Mouse (Mus musculus): ENCODE results near the gene Vkorc1l1. TPM values are rescaled to one million over a fixed set of nuclear protein-coding genes. Genes with fewer than 3 reads are reported as not detected.
A peak's percentile ranks its signal among the peaks of the same experiment; 100 is the strongest.
"Not testable (repeated sequence)": the region's sequence is repeated elsewhere in the genome, so short reads cannot be mapped to it uniquely, and the experiment has no call there.

The Vkorc1l1 gene
- polyA plus RNA-seq, 1 experiment from 2014 or later, result 29.2 TPM

- Histone ChIP-seq H3K4me1 (no peaks in the 10 kb centered on the region), H3K4me3 (no peak overlapping the region), H3K36me3 (replicated peaks) (no peaks in the 10 kb centered on the region), H3K9me3 (no peaks in the 10 kb centered on the region), H3K27me3 (replicated peaks; ENCODE audit: low read depth, poor library complexity, severe bottlenecking) (no peaks in the 10 kb centered on the region), H3K27ac (replicated peaks) (no peak overlapping the region)
- WGBS, result 94% methylated on average over 4 of the region's 4 CpGs
- DNase-seq (ENCODE audit: low spot score), result no peak
These were observed 19.8 kb upstream of the Vkorc1l1 start for GRCm38 (mm10) chr5:129921972-129922371.

GRCm38 (mm10) chr5:129924820-129925452, 16.8 kb upstream of the Vkorc1l1 start:
- H3K27ac ChIP-seq (replicated peaks), result no peak overlapping the region
- H3K4me1 ChIP-seq, result no peaks in the 10 kb centered on the region
- H3K4me3 ChIP-seq, result no peak overlapping the region
- no peaks in the 10 kb centered on the region for H3K9me3 ChIP-seq
- no peaks in the 10 kb centered on the region for H3K36me3 ChIP-seq (replicated peaks)
- no peaks in the 10 kb centered on the region for H3K27me3 ChIP-seq (replicated peaks; ENCODE audit: low read depth, poor library complexity, severe bottlenecking)
- WGBS, result 88% methylated on average over 8 of the region's 8 CpGs
- no peak for DNase-seq (ENCODE audit: low spot score)

GRCm38 (mm10) chr5:129925933-129926332, 15.8 kb upstream of the Vkorc1l1 start:
- 86% methylated on average over 5 of the region's 5 CpGs for WGBS
- Histone ChIP-seq H3K36me3 (replicated peaks) (no peaks in the 10 kb centered on the region), H3K9me3 (no peaks in the 10 kb centered on the region)

GRCm38 (mm10) chr5:129929924-129930855, 11.6 kb upstream of the Vkorc1l1 start:
- DNase-seq (ENCODE audit: low spot score), result no peak
- Histone ChIP-seq H3K9me3 (no peaks in the 10 kb centered on the region), H3K27ac (replicated peaks) (no peak overlapping the region), H3K36me3 (replicated peaks) (no peaks in the 10 kb centered on the region), H3K4me1 (no peaks in the 10 kb centered on the region), H3K4me3 (no peak overlapping the region), H3K27me3 (replicated peaks; ENCODE audit: low read depth, poor library complexity, severe bottlenecking) (no peaks in the 10 kb centered on the region)
- 62% methylated on average over 9 of the region's 9 CpGs for WGBS

More at GRCm38 (mm10) chr5:129925933-129926332, 15.8 kb upstream of the Vkorc1l1 start:
- Histone ChIP-seq H3K4me1 (no peaks in the 10 kb centered on the region), H3K27ac (replicated peaks) (no peak overlapping the region), H3K4me3 (no peak overlapping the region), H3K27me3 (replicated peaks; ENCODE audit: low read depth, poor library complexity, severe bottlenecking) (no peaks in the 10 kb centered on the region)
- no peak for DNase-seq (ENCODE audit: low spot score)

GRCm38 (mm10) chr5:129936941-129937340, 4.8 kb upstream of the Vkorc1l1 start:
- WGBS, result 40% methylated on average over 4 of the region's 4 CpGs
- H3K27me3 ChIP-seq (replicated peaks; ENCODE audit: low read depth, poor library complexity, severe bottlenecking), result no peaks in the 10 kb centered on the region

GRCm38 (mm10) chr5:129940281-129940680, 1.5 kb upstream of the Vkorc1l1 start:
- Histone ChIP-seq H3K36me3 (replicated peaks) (peaks cover 11% of the 10 kb centered on the region), H3K27me3 (replicated peaks; ENCODE audit: low read depth, poor library complexity, severe bottlenecking) (no peaks in the 10 kb centered on the region), H3K9me3 (no peaks in the 10 kb centered on the region), H3K27ac (replicated peaks) (no peak overlapping the region), H3K4me1 (peaks cover 15% of the 10 kb centered on the region), H3K4me3 (no peak overlapping the region)
- no peak for DNase-seq (ENCODE audit: low spot score)
- 78% methylated on average over 2 of the region's 2 CpGs for WGBS

More at GRCm38 (mm10) chr5:129936941-129937340, 4.8 kb upstream of the Vkorc1l1 start:
- Histone ChIP-seq H3K36me3 (replicated peaks) (no peaks in the 10 kb centered on the region), H3K4me1 (0 out of 2 replicates have a peak, but pooled peaks cover 2% of the 10 kb centered on the region), H3K4me3 (no peak overlapping the region), H3K27ac (replicated peaks) (no peak overlapping the region), H3K9me3 (no peaks in the 10 kb centered on the region)
- no peak for DNase-seq (ENCODE audit: low spot score)

GRCm38 (mm10) chr5:129940736-129941494, 855 bp upstream of the Vkorc1l1 start:
- H3K36me3 ChIP-seq (replicated peaks), result peaks cover 16% of the 10 kb centered on the region
- peak overlapping the region; percentile 96 for H3K4me3 ChIP-seq
- peaks cover 15% of the 10 kb centered on the region for H3K4me1 ChIP-seq
- DNase-seq (ENCODE audit: low spot score), result no peak
- WGBS, result 12% methylated on average over 9 of the region's 9 CpGs
- H3K27me3 ChIP-seq (replicated peaks; ENCODE audit: low read depth, poor library complexity, severe bottlenecking), result no peaks in the 10 kb centered on the region
- H3K9me3 ChIP-seq, result no peaks in the 10 kb centered on the region
- H3K27ac ChIP-seq (replicated peaks), result peak overlapping the region; percentile 72

GRCm38 (mm10) chr5:129942073-129942939, 536 bp downstream of the Vkorc1l1 start:
- 2% methylated on average over 55 of the region's 82 CpGs for WGBS
- H3K4me3 ChIP-seq, result peak overlapping the region; percentile 96
- H3K36me3 ChIP-seq (replicated peaks), result peaks cover 23% of the 10 kb centered on the region
- not testable (repeated sequence) for H3K27me3 ChIP-seq (replicated peaks; ENCODE audit: low read depth, poor library complexity, severe bottlenecking); H3K9me3 ChIP-seq
- peak overlapping the region; percentile 90 for H3K27ac ChIP-seq (replicated peaks)
- peak; percentile 57 for DNase-seq (ENCODE audit: low spot score)
- peaks cover 15% of the 10 kb centered on the region for H3K4me1 ChIP-seq

GRCm38 (mm10) chr5:129943402-129943801, 1.6 kb downstream of the Vkorc1l1 start:
- H3K4me3 ChIP-seq, result peak overlapping the region; percentile 96
- no peak overlapping the region for H3K27ac ChIP-seq (replicated peaks)
- peaks cover 34% of the 10 kb centered on the region for H3K36me3 ChIP-seq (replicated peaks)
- no peaks in the 10 kb centered on the region for H3K27me3 ChIP-seq (replicated peaks; ENCODE audit: low read depth, poor library complexity, severe bottlenecking)
- H3K9me3 ChIP-seq, result no peaks in the 10 kb centered on the region
- peaks cover 15% of the 10 kb centered on the region for H3K4me1 ChIP-seq
- DNase-seq (ENCODE audit: low spot score), result no peak
- WGBS, result 83% methylated on average over 1 of the region's 1 CpGs

GRCm38 (mm10) chr5:129947528-129948033, 5.8 kb downstream of the Vkorc1l1 start:
- 97% methylated on average over 2 of the region's 2 CpGs for WGBS
- no peaks in the 10 kb centered on the region for H3K27me3 ChIP-seq (replicated peaks; ENCODE audit: low read depth, poor library complexity, severe bottlenecking)
- no peak overlapping the region for H3K4me3 ChIP-seq
- DNase-seq (ENCODE audit: low spot score), result no peak
- no peak overlapping the region for H3K27ac ChIP-seq (replicated peaks)
- peaks cover 10% of the 10 kb centered on the region for H3K4me1 ChIP-seq
- no peaks in the 10 kb centered on the region for H3K9me3 ChIP-seq
- H3K36me3 ChIP-seq (replicated peaks), result peaks cover 49% of the 10 kb centered on the region

- H3K27me3 ChIP-seq (replicated peaks; ENCODE audit: low read depth, poor library complexity, severe bottlenecking), result no peaks in the 10 kb centered on the region
- H3K27ac ChIP-seq (replicated peaks), result no peak overlapping the region
- peaks cover 3% of the 10 kb centered on the region; the same call in 1 of the 2 replicates for H3K4me1 ChIP-seq
- no peaks in the 10 kb centered on the region for H3K9me3 ChIP-seq
- 96% methylated on average over 4 of the region's 4 CpGs for WGBS
- no peak overlapping the region for H3K4me3 ChIP-seq
- DNase-seq (ENCODE audit: low spot score), result no peak
- peaks cover 28% of the 10 kb centered on the region for H3K36me3 ChIP-seq (replicated peaks)
These were observed 10.4 kb downstream of the Vkorc1l1 start for GRCm38 (mm10) chr5:129952143-129952542.

Data from embryonic facial prominence, embryonic 10.5 days (tissue).